Mouse (Mus musculus) forebrain, embryonic 14.5 days (tissue): ENCODE results near the gene Tmprss13. TPM values are rescaled to one million over a fixed set of nuclear protein-coding genes. Genes with fewer than 3 reads are reported as not detected.

ENCODE experiments used
- ATAC-seq: fragments of 200-750 bp; cut with Nextera tagmentation; 2 replicates; pipeline ENCODE4 v1.8.0; 2017; ENCODE audit warnings: mild to moderate bottlenecking, moderate library complexity
- DNase-seq: peaks from one replicate; pipeline ENCODE4 v3.0.0-alpha.2; 2015; ENCODE audit warnings: low spot score
- H3K27ac ChIP-seq: fragments of 300-500 bp; sonication (generic); 2 replicates; pipeline ENCODE4 v1.5.1; 2014; ENCODE audit warnings: low read depth, mild to moderate bottlenecking, control low read depth, low read length, moderate library complexity
- H3K27me3 ChIP-seq: fragments of 300-500 bp; sonication (generic); replicated peaks from 2 replicates; pipeline ENCODE4 v1.6.1; 2014; ENCODE audit warnings: low read length, control low read depth, mixed read lengths; ENCODE audit not compliant: control insufficient read depth, insufficient read depth
- H3K36me3 ChIP-seq: fragments of 300-500 bp; sonication (generic); 2 replicates; pipeline ENCODE4 v1.6.1; 2014; ENCODE audit warnings: low read length, control low read depth; ENCODE audit not compliant: control insufficient read depth, insufficient read depth
- H3K4me1 ChIP-seq: fragments of 300-500 bp; sonication (generic); 2 replicates; pipeline ENCODE4 v1.6.1; 2014; ENCODE audit warnings: antibody characterized with exemption, low read length, control low read depth; ENCODE audit not compliant: control insufficient read depth, insufficient read depth
- H3K4me2 ChIP-seq: fragments of 300-500 bp; sonication (generic); 2 replicates; pipeline ENCODE4 v1.6.1; 2014; ENCODE audit warnings: mild to moderate bottlenecking, control low read depth, low read length
- H3K4me3 ChIP-seq: fragments of 300-500 bp; sonication (generic); 2 replicates; pipeline ENCODE4 v1.5.1; 2014; ENCODE audit warnings: low read depth, low read length, control low read depth
- H3K9ac ChIP-seq: fragments of 300-500 bp; sonication (generic); 2 replicates; pipeline ENCODE4 v1.6.1; 2014; ENCODE audit warnings: mild to moderate bottlenecking, low read length, control low read depth, moderate library complexity
- H3K9me3 ChIP-seq: fragments of 300-500 bp; sonication (generic); replicated peaks from 2 replicates; pipeline ENCODE4 v1.6.1; 2016; ENCODE audit warnings: low read length, control low read depth, mixed read lengths; ENCODE audit not compliant: control insufficient read depth
- WGBS: fragments of 180-500 bp; shearing (Covaris S2); extraction: QIAGEN DNeasy Blood & Tissue Kit; methylation state at CpG from one replicate; pipeline ENCODE4 v1.1.7; 2014; 5-methylcytosine and 5-hydroxymethylcytosine counted together
- polyA plus RNA-seq: library from polyadenylated mRNA; unstranded; fragments of >200 nt; fragmentation: Nextera tagmentation; extraction: Ambion mirVana; gene quantifications from 2 replicates; pipeline ENCODE4 v1.2.1, GENCODE M21; 2014

Tmprss13 gene
- polyA plus RNA-seq, 1 experiment from 2014 or later, result 0.05 TPM

DNA sequence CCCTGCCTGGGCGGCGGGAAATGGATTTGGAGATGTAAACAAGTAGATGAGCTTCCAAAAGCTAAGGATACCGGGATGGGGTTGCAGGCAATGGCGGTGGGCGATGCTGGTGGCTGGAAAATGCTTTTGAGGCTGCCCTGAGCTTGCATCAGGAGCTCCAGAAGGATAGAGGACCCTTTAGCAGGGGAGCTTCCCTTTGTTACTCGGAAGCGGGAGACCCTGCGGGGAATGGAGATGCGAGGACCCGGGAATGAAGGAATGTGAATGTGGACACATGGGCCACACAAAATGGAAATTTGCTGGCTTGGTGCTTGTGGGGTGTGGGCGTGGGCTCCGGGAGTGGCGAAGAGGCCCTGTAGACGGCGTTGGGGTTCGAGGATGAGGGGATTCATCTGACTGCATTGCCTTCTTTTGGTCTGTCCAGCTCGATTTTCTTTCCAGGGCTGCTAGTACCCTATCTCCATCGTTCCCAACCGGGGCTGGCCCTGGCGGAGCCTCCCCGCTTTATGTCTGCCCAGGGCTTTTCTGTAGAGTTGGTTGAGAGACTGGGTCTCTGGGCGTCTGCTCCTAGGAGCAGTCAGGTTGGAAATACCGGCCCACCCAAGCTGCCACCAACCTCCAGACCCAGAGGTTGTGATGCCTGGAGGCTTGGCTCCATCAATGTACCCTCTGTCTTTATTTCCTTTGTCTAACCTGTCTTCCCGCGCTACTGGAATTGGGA is 51.9 kb downstream of the Tmprss13 start:
- Histone ChIP-seq H3K27ac (peak overlapping the region; percentile 86), H3K36me3 (peaks cover 5% of the 10 kb centered on the region; the same call in 1 of the 2 replicates), H3K9ac (peak overlapping the region; percentile 81), H3K9me3 (no peaks in the 10 kb centered on the region), H3K4me1 (peaks cover 9% of the 10 kb centered on the region), H3K4me3 (peak overlapping the region; percentile 73), H3K27me3 (no peaks in the 10 kb centered on the region), H3K4me2 (peak overlapping the region; percentile 76)
- peak; percentile 46 for DNase-seq
- WGBS, result 2% methylated on average over 25 of the region's 25 CpGs
- peak; percentile 49 for ATAC-seq

DNA sequence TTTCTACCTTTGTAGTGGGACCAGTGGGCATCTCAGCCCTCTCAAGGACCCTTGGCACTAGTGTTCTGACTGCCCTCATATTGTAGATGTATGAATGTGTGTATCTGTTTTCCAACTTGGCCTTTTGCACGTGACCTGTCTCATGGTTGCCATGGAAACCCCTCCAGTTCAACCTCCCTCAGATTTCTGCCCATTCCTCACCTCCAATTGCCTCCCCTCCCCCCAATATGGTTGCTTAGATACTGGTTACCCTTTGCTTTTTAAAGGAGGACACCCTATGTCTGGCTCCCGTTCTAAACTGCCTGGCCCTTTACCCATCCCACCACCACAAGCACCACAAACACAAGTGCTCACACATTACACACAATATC is 52.4 kb downstream of the Tmprss13 start:
- peak; percentile 85 for DNase-seq

DNA sequence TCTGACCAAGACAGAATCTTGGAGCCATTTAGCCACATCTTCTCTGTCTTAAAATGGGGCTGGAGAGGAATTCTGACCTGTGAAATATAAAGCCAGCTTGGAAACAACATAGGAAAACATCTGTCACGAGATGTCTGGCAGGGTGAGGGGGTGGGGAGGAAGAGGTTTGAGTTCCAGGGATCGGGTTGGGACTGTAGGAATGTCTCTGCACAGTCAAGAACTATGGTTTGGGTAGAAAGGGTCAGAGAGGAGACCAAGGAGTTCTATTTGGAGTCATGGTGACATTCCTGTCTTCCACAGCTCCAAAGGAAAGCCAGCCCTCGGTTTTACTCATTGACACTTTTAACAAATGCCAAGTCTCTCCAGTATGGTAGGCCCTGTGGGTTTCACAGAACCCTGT is 55.0 kb downstream of the Tmprss13 start:
- H3K4me2 ChIP-seq, result no peak overlapping the region
- H3K9me3 ChIP-seq, result no peaks in the 10 kb centered on the region
- WGBS, result 92% methylated on average over 3 of the region's 3 CpGs
- H3K4me3 ChIP-seq, result no peak overlapping the region
- peaks cover 14% of the 10 kb centered on the region; the same call in 1 of the 2 replicates for H3K36me3 ChIP-seq
- peaks cover 13% of the 10 kb centered on the region for H3K4me1 ChIP-seq
- H3K9ac ChIP-seq, result no peak overlapping the region
- DNase-seq (no peak), ATAC-seq (no peak)
- H3K27ac ChIP-seq, result no peak overlapping the region
- H3K27me3 ChIP-seq, result no peaks in the 10 kb centered on the region

More for the DNA sequence above, 52.4 kb downstream of the Tmprss13 start:
- no peaks in the 10 kb centered on the region for H3K9me3 ChIP-seq
- peak overlapping the region; percentile 86 for H3K27ac ChIP-seq
- ATAC-seq, result peak; percentile 44
- H3K36me3 ChIP-seq, result peaks cover 8% of the 10 kb centered on the region; the same call in 1 of the 2 replicates
- WGBS, result 7% methylated on average over 2 of the region's 2 CpGs
- peaks cover 9% of the 10 kb centered on the region for H3K4me1 ChIP-seq
- H3K4me2 ChIP-seq, result peak overlapping the region; percentile 76
- H3K9ac ChIP-seq, result peak overlapping the region; percentile 81
- peak overlapping the region; percentile 73 for H3K4me3 ChIP-seq
- no peaks in the 10 kb centered on the region for H3K27me3 ChIP-seq

DNA sequence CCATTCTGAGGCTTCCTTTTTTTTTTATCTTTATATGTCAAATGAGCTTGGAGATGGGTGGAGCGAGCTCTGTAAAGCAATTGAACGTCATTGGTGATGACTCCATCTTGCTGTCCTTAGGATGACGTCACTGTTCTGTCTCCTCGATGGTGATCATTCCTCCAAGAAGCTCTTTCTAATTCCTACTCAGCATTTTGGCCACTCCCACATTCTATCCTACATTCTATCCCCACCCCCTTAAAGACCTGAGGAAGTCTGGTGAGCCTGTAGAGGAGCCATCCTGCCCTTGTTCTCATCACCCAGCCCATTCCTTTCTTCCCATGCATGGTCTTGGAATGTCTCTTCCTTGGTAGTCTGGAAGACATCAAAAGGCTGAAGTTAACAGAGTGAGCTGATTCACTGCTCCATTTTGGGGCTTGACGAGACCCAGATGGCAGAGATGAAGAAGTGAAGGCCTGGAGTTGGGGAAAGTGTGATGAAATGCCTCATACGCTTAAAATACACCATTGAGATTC is 56.1 kb downstream of the Tmprss13 start:
- Histone ChIP-seq H3K9ac (no peak overlapping the region), H3K27ac (no peak overlapping the region), H3K4me2 (no peak overlapping the region), H3K4me1 (peaks cover 17% of the 10 kb centered on the region), H3K27me3 (no peaks in the 10 kb centered on the region), H3K9me3 (no peaks in the 10 kb centered on the region), H3K4me3 (no peak overlapping the region), H3K36me3 (peaks cover 14% of the 10 kb centered on the region; the same call in 1 of the 2 replicates)
- DNase-seq (no peak), ATAC-seq (no peak)
- 97% methylated on average over 6 of the region's 6 CpGs for WGBS

DNA sequence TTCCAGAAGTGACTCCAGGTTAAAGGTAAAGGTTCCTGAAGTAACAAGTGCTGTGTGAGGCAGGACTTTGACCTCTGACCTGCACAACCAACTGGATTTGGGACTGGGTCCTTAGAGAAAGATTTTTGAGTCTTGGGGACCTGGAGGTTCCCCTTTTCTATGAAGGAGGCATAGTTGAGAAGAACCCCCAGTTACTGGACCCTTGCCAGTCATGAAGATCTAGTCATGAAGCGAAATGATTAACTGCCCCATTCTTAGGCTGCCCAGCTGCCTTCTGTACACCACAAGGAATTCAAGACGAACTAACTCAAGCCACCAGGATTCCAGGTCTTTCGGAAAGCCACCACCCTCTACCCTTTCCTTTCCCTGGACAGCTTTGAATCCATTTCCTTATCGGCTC is 57.5 kb downstream of the Tmprss13 start:
- Histone ChIP-seq H3K36me3 (peaks cover 18% of the 10 kb centered on the region; the same call in 1 of the 2 replicates), H3K9ac (no peak overlapping the region), H3K27me3 (no peaks in the 10 kb centered on the region), H3K9me3 (no peaks in the 10 kb centered on the region), H3K27ac (no peak overlapping the region), H3K4me1 (peaks cover 31% of the 10 kb centered on the region), H3K4me2 (no peak overlapping the region), H3K4me3 (no peak overlapping the region)
- no peak for ATAC-seq
- WGBS, result 82% methylated on average over 4 of the region's 4 CpGs
- DNase-seq, result no peak

DNA sequence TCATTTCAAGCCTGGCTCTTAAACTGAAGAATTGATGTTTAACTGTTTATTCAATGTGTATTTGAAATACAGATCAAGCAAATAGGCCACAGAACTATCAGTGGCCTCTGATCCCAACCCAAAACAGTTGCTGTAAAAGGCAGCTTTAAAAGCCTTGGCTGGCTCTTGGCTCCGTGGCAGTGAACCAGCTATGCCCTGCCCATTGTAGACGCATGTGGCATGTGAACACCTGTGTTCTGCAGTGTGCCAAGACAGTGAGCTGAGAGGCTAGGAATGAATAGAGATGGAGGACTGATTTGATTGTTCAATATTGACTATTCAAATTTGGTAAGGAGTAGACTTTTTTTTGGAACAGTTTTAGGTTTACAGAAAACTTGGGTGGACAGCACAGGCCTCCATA is 58.0 kb downstream of the Tmprss13 start:
- no peaks in the 10 kb centered on the region for H3K9me3 ChIP-seq
- WGBS, result 58% methylated on average over 2 of the region's 2 CpGs
- peaks cover 18% of the 10 kb centered on the region; the same call in 1 of the 2 replicates for H3K36me3 ChIP-seq
- DNase-seq (no peak), ATAC-seq (no peak)
- no peak overlapping the region for H3K27ac ChIP-seq
- peaks cover 30% of the 10 kb centered on the region for H3K4me1 ChIP-seq
- no peaks in the 10 kb centered on the region for H3K27me3 ChIP-seq
- H3K9ac ChIP-seq, result no peak overlapping the region
- H3K4me2 ChIP-seq, result no peak overlapping the region
- no peak overlapping the region for H3K4me3 ChIP-seq

DNA sequence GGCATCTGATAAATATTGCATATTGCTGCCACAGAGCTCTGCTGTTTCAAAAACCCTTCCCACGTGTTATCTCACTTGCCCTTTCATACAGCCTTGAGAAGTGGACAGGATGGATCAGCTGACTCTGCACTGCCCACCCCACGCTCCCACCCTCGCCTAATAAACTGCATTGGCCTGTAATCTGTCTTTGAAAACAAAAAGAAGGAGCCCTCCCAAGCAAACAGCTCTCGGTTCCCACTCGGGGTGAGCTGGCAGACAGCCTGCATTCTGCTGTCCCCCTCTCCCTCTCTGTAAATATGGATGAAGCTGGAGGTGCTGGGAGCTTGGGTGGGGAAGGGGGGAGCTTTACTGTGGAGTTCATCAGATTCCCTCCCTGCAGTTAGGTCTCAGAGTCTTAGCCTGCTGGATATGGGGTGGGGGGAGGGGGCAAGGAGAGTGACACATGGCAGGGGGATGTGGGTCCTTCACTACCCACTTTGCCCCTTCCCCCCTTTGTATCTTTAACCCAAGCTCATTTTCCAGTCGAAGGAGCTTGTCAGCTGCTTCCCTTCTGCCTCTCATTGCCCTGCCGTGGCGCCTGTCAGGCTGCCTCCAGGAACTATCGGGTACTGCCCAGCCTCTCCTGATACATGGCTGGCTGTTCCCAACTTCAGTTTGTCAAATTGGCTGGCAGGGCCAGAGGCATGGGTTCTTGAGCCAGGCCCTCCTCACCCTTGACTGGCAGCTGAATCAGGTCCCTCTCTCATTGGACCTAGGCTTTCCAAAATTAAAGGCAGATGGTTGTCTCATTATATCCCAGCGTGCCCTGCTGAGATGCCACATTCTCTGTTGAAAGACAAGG is 61.7 kb downstream of the Tmprss13 start:
- Histone ChIP-seq H3K36me3 (peaks cover 14% of the 10 kb centered on the region; the same call in 1 of the 2 replicates), H3K4me3 (no peak overlapping the region), H3K27me3 (no peaks in the 10 kb centered on the region), H3K27ac (peak overlapping the region; percentile 83), H3K9me3 (no peaks in the 10 kb centered on the region), H3K9ac (peak overlapping the region; percentile 30; the same call in 1 of the 2 replicates), H3K4me1 (peaks cover 32% of the 10 kb centered on the region), H3K4me2 (peak overlapping the region; percentile 22; the same call in 1 of the 2 replicates)
- DNase-seq (peak; percentile 67), ATAC-seq (peak; percentile 72)
- 20% methylated on average over 10 of the region's 10 CpGs for WGBS

DNA sequence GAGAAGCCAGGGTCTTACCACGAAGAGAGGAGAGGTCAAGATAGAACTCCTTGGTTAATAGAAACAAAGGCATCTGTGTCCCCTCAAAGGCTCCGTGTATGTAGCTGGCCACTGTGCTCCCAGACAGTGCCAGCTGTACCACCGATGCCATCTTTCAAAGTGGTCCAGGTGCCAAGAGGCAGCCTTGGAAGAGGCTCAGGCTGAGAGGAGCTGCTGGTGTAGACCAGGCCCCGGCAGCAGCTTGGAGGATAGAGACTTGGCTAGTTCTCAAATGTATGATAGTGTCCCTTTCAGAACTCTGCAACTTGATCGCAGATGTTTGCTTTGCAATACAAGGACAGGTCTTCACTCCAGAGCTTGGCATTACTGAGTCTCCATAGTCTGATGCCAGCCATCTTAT is 63.4 kb downstream of the Tmprss13 start:
- H3K4me1 ChIP-seq, result peaks cover 28% of the 10 kb centered on the region
- no peak overlapping the region for H3K9ac ChIP-seq
- DNase-seq, result no peak
- H3K27me3 ChIP-seq, result no peaks in the 10 kb centered on the region
- H3K36me3 ChIP-seq, result 0 out of 2 replicates have a peak, but pooled peaks cover 6% of the 10 kb centered on the region
- no peak overlapping the region for H3K4me3 ChIP-seq
- no peaks in the 10 kb centered on the region for H3K9me3 ChIP-seq
- ATAC-seq, result no peak
- H3K27ac ChIP-seq, result no peak overlapping the region; the same call in 1 of the 2 replicates
- no peak overlapping the region for H3K4me2 ChIP-seq
- 86% methylated on average over 5 of the region's 5 CpGs for WGBS
